Mouse (Mus musculus): ENCODE measurements around the gene Olfr794.

Olfr794 gene

GRCm38 (mm10) chr10:129567355-129567754 lies at the start of gene Olfr794:
Gene Olfr794, plus strand, starts transcription at chr10:129567655.
- no peak for DNase-seq

- DNase-seq, result no peak
These were observed 46.0 kb upstream of the Olfr794 start, which contains the start of gene Olfr791 for GRCm38 (mm10) chr10:129521492-129521891. Gene Olfr791, plus strand, starts transcription at chr10:129521792.

- DNase-seq, result no peak
These were observed 28.6 kb upstream of the Olfr794 start, which contains the start of gene Olfr792 for GRCm38 (mm10) chr10:129538862-129539261. Gene Olfr792, plus strand, starts transcription at chr10:129539162.

- peak; percentile 14 for DNase-seq
These were observed 18.1 kb upstream of the Olfr794 start for GRCm38 (mm10) chr10:129549354-129549753.

- peak; percentile 3 for DNase-seq
These were observed 9.6 kb downstream of the Olfr794 start for GRCm38 (mm10) chr10:129577066-129577465.

GRCm38 (mm10) chr10:129612470-129612869 lies 45.0 kb downstream of the Olfr794 start, which contains the start of gene Olfr796:
Gene Olfr796, minus strand, starts transcription at chr10:129612570.
- DNase-seq, result no peak

GRCm38 (mm10) chr10:129621724-129622123 lies 54.3 kb downstream of the Olfr794 start:
- peak; percentile 15 for DNase-seq

All from retina, postnatal 1 day (tissue).